Mouse (Mus musculus) erythroblast, embryonic 14.5 days (primary cell): ENCODE data around the gene Add2.

Experiments
- GATA1 ChIP-seq: IDR thresholded peaks from 2 replicates; pipeline ENCODE4 v1.6.1; 2012; ENCODE audit warnings: low read length, inconsistent platforms, mixed read lengths
- TAL1 ChIP-seq: IDR thresholded peaks from 3 replicates; pipeline ENCODE4 v1.6.1; 2012; ENCODE audit warnings: low read length, inconsistent platforms, mixed read lengths

DNA sequence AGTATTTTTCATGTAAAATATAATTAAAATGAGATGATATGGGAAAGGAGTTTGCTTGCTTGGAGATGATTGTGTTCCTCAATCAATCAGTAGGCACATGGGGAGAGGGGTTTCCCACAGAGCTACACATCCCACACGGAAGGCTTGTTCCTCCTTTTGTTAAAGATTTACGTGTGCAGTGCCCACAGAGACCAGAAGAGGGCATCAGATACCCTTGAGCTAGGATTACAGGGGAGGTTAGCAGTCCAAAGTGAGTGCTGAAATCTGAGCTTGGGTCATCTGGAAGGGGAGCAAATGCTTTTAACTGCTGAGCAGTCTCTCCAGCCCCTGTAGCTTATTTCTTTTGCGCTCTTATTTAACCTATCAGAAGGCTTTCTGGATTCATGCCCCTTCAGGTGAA lies 7.5 kb upstream of the Add2 start:
- no peak for TF ChIP-seq GATA1
- TF ChIP-seq TAL1 = no peak
